Mouse (Mus musculus) neutrophil, adult 59 days (primary cell): ENCODE data around the gene Papolb. TPM values are rescaled to one million over a fixed set of nuclear protein-coding genes. Genes with fewer than 3 reads are reported as not detected.

Experiments
- total RNA-seq, 2 experiments: library from RNA; stranded (reverse); gene quantifications; 1 replicate in 1 of 2; 2 replicates in 1 of 2; pipeline ENCODE4 v1.2.4; 2023

Papolb gene
- not detected for total RNA-seq

GRCm38 (mm10) chr5:142529915-142530314 is at the start of gene Papolb:
Gene Papolb, minus strand, starts transcription at chr5:142530076.

GRCm38 (mm10) chr5:142550706-142551652 is 21.1 kb upstream of the Papolb start, which contains the start of gene Radil:
Gene Radil, minus strand, starts transcription at chr5:142551098.

Other genes starting within 250 kb of the Papolb start
- gene Foxk1, start 128.6 kb downstream of the Papolb start, total RNA-seq: 10 to 100 TPM; 37.4 to 42.7 TPM
- gene Ap5z1, start 66.1 kb downstream of the Papolb start, total RNA-seq: 10 to 100 TPM; 21.8 to 37.3 TPM
- not detected for gene Radil, start 21.0 kb upstream of the Papolb start, total RNA-seq
- gene Mmd2, start 78.7 kb upstream of the Papolb start, total RNA-seq: not detected
- gene Wipi2, start 97.6 kb upstream of the Papolb start, total RNA-seq: 10 to 100 TPM; 46.1 to 46.3 TPM
- gene Slc29a4, start 162.4 kb upstream of the Papolb start, total RNA-seq: under 1 TPM; 0.20 to 0.86 TPM